Mouse (Mus musculus): ENCODE results near the gene Rdh13.

Gene Rdh13

DNA sequence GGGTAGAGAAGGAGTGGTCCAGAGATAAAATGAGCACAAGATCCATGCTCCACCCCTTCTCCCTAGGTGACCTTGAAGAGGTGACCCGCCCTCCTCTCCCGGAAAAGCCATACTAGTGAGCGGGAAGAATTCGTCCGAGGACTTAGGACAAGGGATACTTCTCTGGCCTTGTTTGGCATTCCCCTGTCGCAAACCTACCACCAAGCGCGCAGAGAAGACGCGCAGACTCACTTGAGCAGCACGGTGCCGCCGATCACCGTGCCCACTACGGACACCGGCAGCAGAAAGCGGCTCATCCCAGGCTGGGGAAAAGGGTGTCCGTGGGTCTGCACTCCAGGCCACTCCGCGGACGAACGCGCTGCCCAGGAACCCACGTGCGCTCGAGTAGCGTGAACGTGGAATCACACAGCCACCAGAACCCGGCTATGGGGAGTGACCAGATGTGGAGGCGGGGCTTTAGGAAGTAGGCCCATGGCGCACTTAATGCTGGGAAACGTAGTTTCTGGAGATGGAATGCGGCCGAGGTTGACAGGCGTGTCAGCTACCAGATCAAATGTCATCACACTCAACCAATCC is at the start of gene Rdh13:
TSS of gene Rdh13 (minus strand) at position 434 of the 576 bp plus-strand sequence.
- DNase-seq = peak; percentile 90 to 96

DNA sequence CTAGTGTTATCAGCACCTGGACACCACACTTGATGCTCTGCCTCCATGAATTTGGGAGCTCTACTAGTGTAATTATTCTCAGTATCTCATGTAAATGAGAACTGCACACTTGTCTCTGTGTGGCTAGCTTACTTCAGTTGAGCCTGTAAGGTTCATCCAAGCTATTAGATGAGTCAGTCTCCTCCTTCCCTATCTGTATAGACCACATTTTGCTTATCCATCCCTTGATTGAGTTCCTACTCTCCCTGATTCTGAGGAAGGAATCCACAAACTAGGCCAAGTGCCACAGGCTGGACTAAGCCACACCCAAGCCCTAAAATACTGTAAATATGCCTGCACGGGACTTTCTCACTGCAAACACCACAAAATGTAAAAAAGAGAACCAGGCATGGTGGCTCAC is 48.5 kb upstream of the Rdh13 start:
- no peak for DNase-seq

DNA sequence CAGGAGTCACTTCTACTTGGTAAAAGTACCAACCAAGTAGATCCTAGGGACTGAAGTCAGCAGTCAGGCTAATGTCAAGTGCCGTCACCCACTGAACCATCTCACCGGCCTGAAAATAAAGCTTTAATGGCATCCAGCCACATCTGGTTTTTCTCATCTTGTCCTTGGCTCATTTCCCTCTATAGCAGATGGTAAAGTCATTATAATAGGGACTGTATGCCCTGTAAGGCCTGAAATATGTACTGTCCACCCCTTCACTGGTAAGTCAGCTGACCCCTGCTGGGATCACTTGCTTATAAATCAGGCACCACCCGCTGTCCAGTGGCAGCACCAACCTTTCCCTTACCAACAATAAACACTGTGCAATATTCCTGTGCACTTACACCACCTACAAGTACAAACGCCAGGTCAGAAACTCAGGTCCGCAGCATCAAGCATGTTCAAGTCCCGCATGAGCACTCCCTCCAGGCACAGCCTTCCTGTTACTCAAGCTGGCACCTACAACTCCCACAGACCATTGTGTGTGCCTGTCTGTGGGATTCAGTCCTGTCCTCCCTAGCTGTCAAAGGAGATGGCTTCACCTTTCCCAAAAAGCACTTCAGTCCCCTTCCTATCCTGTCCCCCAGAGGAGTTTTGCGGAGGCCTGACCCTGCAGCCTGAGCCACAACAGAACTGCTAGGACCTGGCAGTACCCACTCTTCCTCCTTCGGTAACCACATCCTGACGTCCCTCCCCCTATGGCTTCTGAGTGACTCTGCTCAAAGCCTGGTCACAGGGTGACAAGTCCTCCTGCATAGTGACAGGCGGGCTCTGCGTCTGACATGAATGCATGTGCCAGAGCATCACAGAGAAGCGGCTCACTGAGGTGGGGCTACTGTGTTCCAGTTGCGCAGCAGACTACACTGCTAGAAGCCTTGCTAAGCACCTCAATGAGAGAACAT is 47.1 kb upstream of the Rdh13 start:
- DNase-seq = no peak

DNA sequence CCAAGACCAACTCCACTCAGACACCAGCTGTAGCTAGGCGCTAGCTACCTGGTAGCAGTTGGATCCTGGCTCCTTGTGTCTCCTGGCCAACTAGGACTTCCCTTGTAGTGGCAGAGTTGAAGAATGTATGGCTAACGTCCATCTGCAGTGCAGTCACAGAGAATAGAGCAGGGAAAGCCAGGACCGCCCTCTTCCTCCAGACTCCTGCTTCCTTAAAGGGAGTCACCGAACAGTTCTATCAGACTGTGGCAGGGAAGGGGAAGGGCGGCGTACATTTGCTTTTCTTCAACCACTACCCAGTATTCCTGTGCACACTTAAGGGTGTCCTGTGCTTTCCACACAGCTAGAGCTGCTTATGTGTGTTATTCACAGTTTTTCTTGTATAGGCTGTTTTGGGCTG is 45.9 kb upstream of the Rdh13 start:
- DNase-seq = no peak

DNA sequence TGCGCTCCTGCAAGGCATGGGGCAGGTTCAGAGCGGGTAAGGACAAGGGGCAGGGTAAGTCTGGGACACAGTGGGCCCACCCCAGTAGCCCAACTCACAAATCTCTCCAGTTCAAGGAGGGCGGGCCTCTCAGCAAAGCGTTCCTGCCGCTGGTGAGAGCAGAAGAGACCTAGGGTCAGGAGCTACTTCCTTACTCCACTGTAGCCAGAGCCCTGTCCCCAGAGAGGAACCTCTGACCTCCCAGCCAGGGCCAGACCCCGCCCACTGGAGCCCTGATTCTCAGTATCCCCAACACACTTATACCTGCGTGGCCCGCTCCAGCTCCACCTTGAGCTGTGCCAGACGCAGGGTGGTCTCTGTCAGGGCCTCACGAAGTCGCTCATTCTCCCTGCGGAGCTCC is 36.8 kb upstream of the Rdh13 start:
- DNase-seq = no peak

DNA sequence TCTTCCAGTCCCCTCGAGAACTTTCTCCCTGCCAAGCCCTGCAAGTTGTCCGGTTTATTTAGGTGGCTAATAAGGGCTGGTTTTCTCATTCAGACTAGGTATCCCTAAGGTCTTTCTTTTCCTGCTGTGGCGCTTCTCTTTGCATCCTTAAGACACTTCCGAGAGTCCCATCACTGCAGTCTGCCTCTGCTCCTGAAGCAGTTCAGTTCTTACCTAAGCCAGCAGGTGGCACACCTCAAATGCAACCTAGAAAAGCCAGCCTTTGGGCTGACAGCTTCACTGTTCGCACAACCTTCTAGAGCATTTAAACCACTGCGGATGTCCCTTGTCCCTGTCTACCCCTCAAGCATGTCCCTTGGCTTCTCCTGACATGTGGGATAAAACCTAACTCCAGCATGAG is 34.2 kb upstream of the Rdh13 start:
- peak; percentile 60 for DNase-seq

DNA sequence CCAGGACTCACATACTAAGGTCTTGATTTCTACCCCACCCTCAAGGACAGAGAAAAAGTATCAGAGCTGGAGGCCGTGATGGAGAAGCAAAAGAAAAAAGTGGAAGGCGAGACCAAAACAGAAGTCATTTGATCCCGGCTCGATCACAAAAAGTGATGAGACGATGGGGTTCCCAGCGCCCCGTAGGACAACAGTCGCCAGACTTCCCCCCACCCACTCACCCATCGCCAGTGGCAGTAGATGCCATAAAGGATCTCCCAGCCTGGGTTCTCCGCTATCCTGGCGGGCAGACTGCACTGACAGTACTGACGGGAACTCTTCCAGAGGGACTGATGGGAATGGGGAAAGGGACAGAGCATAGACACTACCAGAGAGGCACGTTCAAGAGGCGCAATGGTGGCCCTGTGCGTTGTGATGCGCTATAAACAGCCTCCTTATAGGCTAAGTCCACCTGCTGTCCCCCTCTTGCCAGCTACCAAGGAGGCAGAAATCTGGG is 33.4 kb upstream of the Rdh13 start:
- no peak for DNase-seq

DNA sequence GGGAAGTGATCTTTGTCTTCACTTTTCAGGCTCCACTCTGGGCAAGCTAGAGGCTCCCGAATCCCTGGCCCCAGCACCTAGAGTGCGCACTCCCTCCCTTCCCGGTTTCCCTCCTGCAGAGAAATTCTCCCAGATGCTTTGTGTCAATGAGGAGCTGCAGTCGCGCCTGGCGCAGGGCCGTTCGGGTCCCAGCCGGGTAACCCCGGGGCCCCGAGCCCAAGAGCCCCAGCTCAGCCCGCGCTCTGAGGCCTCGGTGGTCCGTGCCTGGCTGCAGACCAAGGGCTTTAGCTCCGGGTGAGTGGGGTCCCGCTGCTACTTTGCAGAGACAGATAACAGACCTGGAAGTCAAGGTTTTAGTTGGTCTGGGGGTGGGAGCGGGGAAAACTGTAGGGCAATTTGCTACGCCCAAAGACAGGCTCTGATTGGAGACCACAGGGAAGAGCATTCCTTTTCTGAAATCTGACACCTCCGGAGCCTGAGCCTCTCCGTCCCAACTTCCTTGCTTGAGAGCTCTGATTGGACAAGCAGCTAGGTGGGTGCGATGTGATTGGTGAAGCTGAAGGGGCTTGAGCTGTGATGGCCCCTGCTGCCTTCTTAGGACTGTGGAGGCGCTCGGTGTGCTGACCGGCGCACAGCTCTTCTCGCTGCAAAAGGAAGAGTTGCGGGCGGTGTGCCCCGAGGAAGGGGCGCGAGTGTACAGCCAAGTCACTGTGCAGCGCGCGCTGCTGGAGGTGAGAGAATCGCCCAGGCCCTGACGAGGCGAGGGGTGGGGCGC is 32.8 kb upstream of the Rdh13 start:
- DNase-seq = peak; percentile 76 to 83

DNA sequence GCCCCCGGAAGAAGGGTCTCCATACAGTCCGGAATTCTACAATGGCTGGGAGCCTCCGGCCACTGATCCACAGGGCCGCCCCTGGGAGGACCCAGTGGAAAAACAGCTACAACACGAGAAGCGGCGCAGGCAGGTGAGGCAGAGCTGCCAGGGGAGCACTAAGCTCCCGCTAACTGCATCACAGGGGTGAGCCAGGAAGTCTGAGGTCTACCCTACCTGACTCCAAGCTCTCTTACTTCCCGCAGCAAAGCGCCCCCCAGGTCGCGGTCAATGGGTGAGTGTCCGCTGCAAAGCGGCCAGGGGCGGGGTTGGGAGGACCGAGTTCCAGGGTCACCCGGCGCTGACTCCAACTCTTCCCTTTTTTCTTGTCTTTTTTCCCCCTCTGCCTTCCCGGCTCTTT is 28.5 kb upstream of the Rdh13 start:
- no peak for DNase-seq

DNA sequence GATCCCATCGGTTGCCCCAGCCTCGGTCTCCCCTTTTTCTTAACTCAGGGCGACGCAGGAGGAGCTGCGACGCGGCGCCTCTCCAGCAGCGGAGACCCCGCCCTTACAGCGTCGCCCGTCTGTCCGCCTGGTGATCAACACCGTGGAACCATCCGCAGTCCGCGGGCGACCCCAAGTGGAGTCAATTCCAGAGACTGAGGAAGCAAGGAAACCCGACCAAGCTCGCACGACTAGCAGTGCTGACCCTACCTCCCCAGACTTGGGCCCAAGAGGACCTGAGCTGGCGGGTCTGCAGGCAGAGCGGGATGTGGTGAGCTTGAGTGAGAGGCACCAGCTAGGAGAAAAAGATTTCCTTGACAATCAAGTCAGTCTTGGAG is 25.7 kb upstream of the Rdh13 start:
- peak; percentile 73 to 80 for DNase-seq

DNA sequence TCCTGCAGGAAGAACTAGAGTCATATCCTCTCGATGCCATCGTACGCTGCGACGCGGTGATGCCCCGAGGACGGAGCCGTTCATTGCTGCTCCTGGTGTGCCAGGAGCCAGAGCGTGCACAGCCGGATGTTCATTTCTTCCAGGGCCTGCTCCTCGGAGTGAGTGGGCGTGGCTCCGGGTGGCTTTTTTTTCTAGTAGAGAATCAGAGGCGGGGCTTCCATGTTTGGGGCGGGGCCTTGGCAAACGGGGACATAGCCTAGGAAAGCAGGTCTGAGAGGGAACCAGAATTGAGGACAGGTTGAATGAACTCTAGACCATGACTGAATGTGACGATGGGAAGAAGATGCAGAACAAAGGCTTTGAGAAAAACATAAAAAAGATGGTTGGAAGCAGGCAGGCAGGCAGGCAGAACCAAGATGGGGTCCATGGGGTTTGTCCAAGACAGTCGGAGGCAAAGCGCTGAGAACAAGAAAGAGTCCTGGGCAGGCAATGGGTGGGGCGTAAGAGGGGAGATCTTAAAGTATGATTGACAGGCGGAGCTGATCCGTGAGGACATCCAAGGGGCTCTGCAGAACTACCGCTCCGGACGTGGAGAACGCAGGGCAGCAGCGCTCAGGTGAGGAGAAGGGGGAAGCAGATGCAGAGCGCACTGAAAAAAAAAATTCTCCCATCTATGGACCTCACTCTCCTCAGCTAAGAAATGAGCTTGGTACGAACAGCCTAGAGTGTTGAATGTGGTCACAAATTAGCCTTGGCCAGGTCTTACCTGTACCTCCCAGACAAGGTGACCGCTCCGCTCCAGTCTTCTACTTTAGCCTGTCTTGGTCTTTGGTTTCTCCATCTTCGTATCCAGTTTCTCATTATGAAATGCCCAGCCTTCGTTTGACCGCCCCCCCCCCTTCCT is 25.1 kb upstream of the Rdh13 start:
- peak; percentile 57 to 61 for DNase-seq

DNA sequence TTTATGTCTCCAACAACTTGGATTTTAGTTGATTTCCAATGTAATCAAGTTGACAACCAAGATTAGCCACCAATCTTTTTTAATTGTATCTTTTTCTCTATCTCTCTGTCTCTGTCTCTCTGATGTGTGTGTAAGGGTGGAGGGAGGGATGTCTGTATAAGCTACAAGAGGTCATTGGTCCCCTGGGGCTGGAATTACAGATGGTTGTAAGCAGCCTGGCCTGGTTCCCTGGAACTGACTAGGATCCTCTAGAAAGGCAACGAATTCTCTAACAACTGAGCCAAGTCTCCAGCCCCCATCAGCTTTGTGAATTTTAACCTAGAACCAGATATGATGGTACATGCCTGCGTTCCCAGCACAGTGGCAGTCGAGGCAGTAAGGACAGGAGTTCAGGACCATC is 22.4 kb upstream of the Rdh13 start:
- no peak for DNase-seq

DNA sequence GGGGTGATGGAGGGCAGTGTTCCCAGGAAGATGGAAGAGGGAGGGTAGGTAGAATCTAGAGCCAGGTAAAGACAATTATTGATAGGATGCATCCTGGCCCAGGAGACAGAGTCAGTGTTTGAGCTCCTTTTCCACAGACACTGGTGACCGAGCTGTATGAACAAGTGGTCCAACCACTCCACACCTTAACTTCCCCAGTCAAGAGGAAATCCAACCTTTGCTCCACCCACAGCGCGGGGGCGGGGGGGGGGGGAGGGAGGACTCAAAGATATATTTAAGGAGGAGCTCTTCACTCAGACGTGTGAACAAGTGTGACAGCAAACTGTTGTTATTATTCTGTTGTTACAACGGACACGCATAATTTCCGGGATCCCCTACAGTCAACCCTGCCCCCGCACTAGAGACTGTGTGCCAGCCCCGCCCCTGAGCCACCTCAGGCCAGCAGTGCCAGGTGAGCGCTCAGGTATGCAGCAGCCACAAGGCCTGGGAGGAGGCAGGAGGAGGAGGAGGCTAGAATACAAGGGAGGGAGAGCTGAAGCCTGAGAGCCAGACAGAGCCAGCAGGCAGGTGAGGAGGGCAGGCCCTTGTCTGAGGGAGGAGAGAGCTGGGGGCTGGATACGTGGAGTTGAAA is 18.9 kb upstream of the Rdh13 start:
- DNase-seq = no peak

DNA sequence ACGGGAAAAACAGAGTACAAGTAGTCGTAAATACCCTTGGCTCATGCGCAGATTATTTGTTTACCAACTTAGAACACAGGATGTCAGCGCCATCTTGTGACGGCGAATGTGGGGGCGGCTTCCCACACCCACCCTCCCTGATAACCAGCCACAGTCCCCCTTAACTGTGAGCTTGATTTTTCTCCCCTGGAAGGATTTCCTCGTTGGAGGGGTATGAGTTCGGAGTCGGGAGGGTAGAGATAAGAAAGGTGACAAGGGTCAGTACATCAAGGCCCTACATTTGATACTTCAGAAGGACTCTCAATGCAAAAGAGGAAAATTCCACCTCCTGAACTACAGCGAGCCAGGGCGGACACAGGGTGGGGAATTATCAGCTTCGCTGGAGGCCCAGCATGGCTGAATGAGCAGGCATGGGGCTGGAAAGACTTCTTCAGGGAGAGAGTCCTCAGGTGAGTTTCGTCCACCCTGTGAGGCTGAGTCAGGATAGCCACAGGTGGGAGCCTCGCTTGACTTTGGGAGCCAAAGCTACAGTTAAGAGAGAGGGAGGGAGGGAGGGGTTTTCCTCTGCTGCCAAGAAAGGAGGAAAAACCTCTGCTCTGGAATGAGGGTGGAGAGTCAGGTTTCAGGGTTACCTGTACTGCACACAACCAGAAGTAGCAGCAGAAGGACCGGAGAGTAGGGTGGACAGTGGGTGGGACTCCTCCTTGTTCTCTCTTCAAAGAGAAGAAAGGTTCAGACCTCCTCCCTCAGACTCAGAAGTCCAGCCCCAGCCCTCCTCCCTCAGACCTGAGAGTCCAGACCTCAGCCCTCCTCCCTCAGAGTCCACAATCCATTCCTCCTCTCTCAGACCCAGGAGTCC is 15.4 kb upstream of the Rdh13 start, which contains the start of gene Eps8l1:
TSS of gene Eps8l1 (plus strand) at position 99 of the 859 bp plus-strand sequence.
- no peak for DNase-seq

DNA sequence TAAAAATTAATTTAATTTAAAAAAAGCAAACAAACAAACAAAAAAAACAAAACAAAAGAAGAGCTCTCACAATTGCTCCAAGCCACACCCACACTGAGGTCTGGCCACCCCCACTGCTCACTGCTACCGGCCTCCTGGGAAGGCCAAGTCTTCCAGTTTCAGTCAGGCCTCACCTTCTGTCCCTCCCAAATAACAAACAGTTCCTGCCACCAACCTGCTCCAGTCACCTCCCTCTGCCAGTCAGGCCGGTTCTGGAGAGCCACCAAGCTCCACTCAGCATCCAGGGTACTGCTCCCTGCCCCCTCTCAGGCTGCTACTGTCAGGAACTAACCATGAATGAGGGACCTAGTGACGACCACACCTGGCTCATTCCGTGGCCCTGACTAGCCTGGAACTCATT is 7.2 kb upstream of the Rdh13 start:
- no peak for DNase-seq

DNA sequence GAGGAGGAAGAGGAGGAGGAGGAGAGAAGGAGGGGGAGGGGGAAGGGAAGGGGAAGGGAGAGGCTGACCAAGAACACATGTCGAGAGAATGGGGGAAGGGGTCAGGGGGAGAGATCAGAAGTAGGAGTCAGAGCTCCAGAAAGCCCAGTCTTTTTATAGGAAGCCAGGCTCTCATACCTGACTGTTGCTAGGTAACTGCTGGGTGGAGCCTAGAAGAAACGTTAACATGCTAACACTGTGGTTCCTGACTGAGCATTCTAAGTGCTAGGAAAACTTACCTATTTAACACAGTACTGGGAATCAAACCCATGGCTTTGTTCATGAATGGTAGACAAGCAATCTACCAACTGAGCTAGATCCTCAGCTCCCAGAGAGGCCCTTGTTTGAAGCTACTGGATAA is 3.8 kb upstream of the Rdh13 start:
- no peak for DNase-seq

DNA sequence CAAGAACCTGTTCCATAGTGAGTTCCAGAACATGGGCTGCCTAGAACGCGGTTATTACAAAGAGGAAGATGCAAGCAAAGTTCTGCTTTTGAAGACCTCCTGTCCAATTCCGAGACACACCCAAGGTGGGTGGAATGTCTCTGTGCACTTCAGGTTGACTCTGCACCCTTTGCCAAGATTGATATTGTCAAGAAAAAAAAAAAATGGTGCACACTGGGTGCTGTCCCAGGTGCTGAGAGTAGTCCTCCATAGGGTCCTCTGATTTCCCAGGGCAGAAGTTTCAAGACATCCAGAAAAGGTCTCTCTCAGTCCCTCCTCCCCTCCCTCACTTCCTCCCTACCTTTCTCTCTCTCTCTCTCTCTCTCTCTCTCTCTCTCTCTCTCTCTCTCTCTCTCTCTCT is 3.0 kb upstream of the Rdh13 start:
- DNase-seq = no peak

DNA sequence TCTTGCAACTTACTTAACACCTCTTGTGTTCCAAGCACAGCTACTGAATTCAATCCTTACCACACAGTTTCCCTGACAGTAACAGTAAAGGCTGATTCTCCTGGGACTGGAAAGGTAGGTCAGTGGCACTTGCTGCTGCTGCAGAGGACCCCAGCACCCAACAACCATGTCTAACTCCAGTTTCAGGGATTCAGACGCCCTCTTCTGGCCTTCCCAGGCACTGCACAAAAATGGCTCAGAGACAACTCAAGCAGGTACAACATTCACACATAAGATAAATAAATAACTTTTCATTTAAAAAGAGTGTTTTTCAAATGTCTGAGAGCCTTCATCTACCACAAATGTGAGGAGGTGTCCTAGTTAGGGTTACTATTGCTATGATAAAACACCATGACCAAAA is 1.7 kb upstream of the Rdh13 start:
- DNase-seq = peak in 1 of 2 experiments; percentile 24

DNA sequence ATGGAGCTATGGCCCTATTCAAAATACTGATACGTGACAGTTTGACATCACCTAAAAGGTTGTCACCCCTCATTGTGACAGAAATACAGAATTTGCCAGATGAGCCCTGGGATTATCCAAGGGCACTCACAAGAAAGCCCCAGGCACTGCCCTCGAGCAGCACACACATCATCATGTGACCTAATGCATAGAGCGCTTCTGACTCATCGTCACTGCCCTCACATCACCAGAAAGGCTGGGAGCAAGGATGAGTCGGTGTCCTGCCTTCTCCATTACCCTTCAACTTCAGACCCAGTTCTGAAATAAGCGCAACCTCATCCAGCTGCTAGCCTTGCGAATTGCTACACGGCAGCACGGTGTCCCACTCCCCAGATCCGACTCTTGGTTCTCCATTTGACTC is 4.9 kb downstream of the Rdh13 start:
- DNase-seq = no peak

DNA sequence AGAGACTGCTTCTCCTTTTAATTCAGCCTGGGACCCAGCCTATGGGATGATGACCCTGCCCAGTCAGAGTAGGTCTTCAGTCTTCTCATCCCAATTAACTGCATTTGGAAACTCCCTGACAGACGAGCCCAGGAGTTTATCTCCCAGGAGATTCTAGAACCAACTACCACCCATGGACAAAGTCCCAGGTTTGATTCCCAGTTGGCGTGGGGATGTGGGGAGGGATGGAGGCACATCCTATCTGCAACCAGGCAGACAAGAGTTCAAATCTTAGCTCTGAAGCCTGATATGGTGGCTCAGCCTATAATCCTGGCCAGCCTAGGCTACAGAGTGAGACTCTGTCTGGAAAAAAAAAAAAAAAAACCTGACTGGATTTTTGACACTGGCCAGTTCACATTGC is 7.7 kb downstream of the Rdh13 start:
- no peak for DNase-seq

DNA sequence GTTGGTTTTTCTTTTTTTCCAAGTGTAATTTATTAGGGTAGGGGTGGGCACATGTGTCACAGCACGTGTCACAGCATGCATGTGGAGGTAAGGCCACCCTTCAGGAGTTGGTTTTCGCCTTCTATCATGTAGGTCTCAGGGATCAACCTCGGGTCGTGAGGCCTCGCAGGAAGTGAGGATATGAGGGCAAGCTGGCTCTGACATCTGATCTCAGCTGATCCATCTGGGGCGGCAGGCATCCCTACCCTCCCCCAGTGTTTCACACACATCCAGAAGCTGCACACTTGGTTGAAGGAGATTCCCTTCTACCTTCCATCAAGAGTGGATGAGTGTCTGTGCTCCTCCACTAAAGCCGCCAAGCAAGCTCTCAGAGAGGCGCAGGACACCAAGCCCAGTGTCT is 13.4 kb downstream of the Rdh13 start:
- DNase-seq = no peak
